Mouse (Mus musculus) hindbrain, embryonic 14.5 days (tissue): ENCODE data around the gene Tent4a. TPM values are rescaled to one million over a fixed set of nuclear protein-coding genes. Genes with fewer than 3 reads are reported as not detected.
A peak's percentile ranks its signal among the peaks of the same experiment; 100 is the strongest.

ENCODE experiments used
- ATAC-seq: fragments of 200-750 bp; cut with Nextera tagmentation; 2 replicates; pipeline ENCODE4 v1.8.0; 2017; ENCODE audit warnings: moderate number of reproducible peaks, mild to moderate bottlenecking, moderate TSS enrichment, moderate library complexity; ENCODE audit not compliant: low FRiP score
- DNase-seq: peaks from one replicate; pipeline ENCODE4 v3.0.0-alpha.2; 2015; ENCODE audit warnings: low spot score
- H3K27ac ChIP-seq: fragments of 300-500 bp; sonication (generic); 2 replicates; pipeline ENCODE4 v1.5.1; 2014; ENCODE audit warnings: mild to moderate bottlenecking, moderate library complexity
- H3K27me3 ChIP-seq: fragments of 300-500 bp; sonication (generic); 2 replicates; pipeline ENCODE4 v1.6.1; 2014; ENCODE audit warnings: mild to moderate bottlenecking, low read length, mixed read lengths; ENCODE audit not compliant: control insufficient read depth, insufficient read depth
- H3K36me3 ChIP-seq: fragments of 300-500 bp; sonication (generic); replicated peaks from 2 replicates; pipeline ENCODE4 v1.6.1; 2014; ENCODE audit not compliant: control insufficient read depth, insufficient read depth
- H3K4me1 ChIP-seq: fragments of 300-500 bp; sonication (generic); replicated peaks from 2 replicates; pipeline ENCODE4 v1.6.1; 2014; ENCODE audit warnings: antibody characterized with exemption, low read length, mixed read lengths; ENCODE audit not compliant: control insufficient read depth, insufficient read depth
- H3K4me2 ChIP-seq: fragments of 300-500 bp; sonication (generic); replicated peaks from 2 replicates; pipeline ENCODE4 v1.6.1; 2014; ENCODE audit warnings: mild to moderate bottlenecking, moderate library complexity
- H3K4me3 ChIP-seq: fragments of 300-500 bp; sonication (generic); replicated peaks from 2 replicates; pipeline ENCODE4 v1.5.1; 2014; ENCODE audit warnings: mild to moderate bottlenecking, low read length
- H3K9ac ChIP-seq: fragments of 300-500 bp; sonication (generic); 2 replicates; pipeline ENCODE4 v1.6.1; 2014
- H3K9me3 ChIP-seq: fragments of 300-500 bp; sonication (generic); 2 replicates; pipeline ENCODE4 v1.6.1; 2016; ENCODE audit warnings: low read length; ENCODE audit not compliant: control insufficient read depth
- WGBS: fragments of 180-500 bp; shearing (Covaris S2); extraction: QIAGEN DNeasy Blood & Tissue Kit; methylation state at CpG from one replicate; pipeline ENCODE4 v1.1.7; 2014; 5-methylcytosine and 5-hydroxymethylcytosine counted together
- polyA plus RNA-seq: library from polyadenylated mRNA; unstranded; fragments of >200 nt; fragmentation: Nextera tagmentation; extraction: Ambion mirVana; gene quantifications from 2 replicates; pipeline ENCODE4 v1.2.1, GENCODE M21; 2014

Gene Tent4a
- polyA plus RNA-seq, 1 experiment from 2014 or later = 8.9 TPM

DNA sequence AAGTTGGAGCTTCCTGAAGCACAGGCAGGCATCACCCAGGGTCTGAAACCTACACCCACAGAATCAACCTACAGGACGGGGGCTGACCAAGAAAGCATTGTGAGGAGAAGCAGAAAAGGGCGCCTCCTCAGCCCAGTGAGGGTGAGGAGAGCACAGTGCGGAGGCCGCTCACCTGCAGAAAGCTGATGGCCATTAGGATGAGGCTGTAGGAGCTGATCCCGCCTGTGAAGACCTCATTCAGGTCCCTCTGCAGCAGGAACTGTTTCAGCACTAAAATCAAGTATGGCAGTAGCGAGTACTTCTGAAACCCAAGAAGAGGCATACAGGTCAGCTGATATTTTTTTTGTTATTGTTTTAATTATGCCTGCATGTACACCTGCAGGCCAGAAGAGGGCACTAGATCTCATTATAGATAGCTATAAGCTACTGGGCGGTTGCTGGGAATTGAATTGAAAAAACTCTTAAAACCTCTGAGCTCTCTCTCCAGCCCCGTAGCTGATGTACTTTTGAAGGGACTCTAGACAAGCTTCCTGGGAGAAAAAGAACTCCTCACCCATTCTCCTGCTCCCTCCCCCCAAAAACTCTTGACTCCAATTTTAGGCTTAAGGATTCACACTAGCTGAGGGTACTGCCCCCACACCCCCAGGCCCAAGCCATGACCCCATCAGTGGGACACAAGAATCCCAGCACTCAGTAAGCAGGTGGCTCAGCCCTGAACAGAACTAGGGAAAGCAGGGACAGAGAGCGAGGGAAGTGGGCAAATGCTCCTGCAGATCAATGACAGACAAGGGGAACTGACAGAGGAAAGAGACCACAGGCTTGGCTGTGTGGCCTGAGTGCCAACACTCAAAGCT is 24.8 kb downstream of the Tent4a start:
- no peak overlapping the region for H3K27ac ChIP-seq
- ATAC-seq (0 out of 2 replicates have a peak, but pooled peaks have one; percentile 70), DNase-seq (peak; percentile 75)
- no peak overlapping the region for H3K9ac ChIP-seq
- H3K4me3 ChIP-seq = no peak overlapping the region
- H3K4me1 ChIP-seq = no peaks in the 10 kb centered on the region
- peaks cover 80% of the 10 kb centered on the region for H3K36me3 ChIP-seq
- no peaks in the 10 kb centered on the region for H3K27me3 ChIP-seq
- H3K4me2 ChIP-seq = no peak overlapping the region
- H3K9me3 ChIP-seq = no peaks in the 10 kb centered on the region
- 64% methylated on average over 9 of the region's 9 CpGs for WGBS

DNA sequence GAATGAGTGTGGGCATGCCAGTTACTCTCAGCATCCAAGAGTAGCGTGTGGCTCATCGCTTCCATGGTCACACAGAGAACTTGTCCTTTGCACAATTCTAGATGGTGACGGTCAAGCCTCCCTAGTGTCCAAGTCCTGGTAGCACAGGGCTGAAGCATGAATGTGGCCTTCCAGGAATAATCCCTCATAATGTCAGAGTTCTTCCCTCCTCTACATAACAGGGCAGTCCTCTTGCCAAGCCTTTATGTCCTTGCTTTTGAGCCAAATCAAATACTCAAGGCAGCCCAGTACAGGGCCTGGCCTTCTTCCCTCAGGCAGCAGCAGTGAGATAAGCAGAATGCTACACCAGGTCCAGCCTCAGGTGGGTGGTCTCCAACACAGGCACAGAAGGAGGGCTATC is 26.8 kb downstream of the Tent4a start:
- Histone ChIP-seq H3K4me2 (no peak overlapping the region), H3K27me3 (no peaks in the 10 kb centered on the region), H3K36me3 (peaks cover 92% of the 10 kb centered on the region), H3K27ac (no peak overlapping the region), H3K9ac (no peak overlapping the region), H3K4me3 (no peak overlapping the region), H3K4me1 (no peaks in the 10 kb centered on the region), H3K9me3 (no peaks in the 10 kb centered on the region)
- ATAC-seq (no peak), DNase-seq (no peak)
- WGBS = 96% methylated on average over 3 of the region's 3 CpGs

DNA sequence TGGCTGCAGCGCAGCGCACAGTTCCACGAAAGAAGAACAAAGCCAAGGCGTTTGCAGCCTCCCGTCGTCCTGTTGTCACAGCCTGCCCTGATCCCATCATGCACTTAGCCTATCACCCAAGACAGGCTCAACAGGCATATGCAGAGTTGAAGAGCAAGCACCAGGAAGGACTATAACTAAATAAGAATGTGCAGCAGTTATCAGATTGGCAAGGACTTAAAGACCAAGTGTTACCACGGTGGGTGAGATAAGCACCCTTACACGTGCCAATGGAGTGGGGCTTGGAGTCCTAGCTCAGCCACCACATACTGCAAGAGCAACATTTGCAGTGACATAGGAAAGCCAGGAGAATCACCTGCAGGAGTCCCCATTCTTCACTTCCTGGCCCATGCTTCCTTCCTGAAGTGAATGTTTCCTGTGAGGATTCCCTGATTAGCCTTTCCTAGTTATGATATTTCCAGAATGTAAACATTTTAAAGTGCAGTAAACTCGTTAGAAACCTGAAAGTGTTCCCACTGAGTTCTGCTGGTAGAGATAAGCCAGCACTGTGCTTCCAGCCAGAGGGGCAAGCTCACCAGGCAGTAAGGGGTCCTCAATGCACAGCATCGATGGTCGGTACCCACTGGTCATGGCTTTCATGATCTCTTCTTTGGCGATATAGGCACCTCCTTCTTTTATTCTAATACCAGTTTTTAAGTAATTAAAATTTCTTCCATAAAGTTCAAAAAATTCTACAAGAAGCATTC is 27.9 kb downstream of the Tent4a start:
- Histone ChIP-seq H3K9ac (no peak overlapping the region), H3K9me3 (no peaks in the 10 kb centered on the region), H3K36me3 (peaks cover 92% of the 10 kb centered on the region), H3K4me1 (no peaks in the 10 kb centered on the region), H3K4me3 (no peak overlapping the region), H3K4me2 (no peak overlapping the region), H3K27me3 (no peaks in the 10 kb centered on the region), H3K27ac (no peak overlapping the region)
- DNase-seq (no peak), ATAC-seq (no peak)
- 94% methylated on average over 12 of the region's 12 CpGs for WGBS

DNA sequence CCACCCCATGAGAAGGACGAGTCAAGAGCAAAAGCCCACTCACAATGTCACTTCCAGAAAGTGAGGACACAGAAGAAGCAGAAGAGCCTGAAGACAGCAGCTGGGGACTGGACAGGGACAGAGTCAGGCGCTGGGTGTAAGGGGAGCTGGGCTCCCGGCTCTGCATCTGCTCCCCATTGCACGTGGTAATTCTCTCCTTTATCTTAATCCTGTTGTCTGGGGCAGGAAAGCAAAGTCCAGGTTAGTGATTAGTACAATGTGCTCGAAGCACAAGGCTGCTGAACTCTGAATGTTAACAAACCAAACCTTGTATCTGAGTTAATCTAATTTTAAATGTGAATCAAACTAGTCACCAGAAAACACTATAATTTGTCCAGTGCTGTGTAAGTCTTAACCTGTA is 31.6 kb downstream of the Tent4a start:
- H3K4me2 ChIP-seq = no peak overlapping the region
- no peak for ATAC-seq
- DNase-seq = no peak
- H3K36me3 ChIP-seq = peaks cover 99% of the 10 kb centered on the region
- H3K27me3 ChIP-seq = no peaks in the 10 kb centered on the region
- no peak overlapping the region for H3K27ac ChIP-seq
- H3K9ac ChIP-seq = no peak overlapping the region
- H3K4me1 ChIP-seq = no peaks in the 10 kb centered on the region
- H3K9me3 ChIP-seq = no peaks in the 10 kb centered on the region
- 88% methylated on average over 5 of the region's 5 CpGs for WGBS
- no peak overlapping the region for H3K4me3 ChIP-seq

DNA sequence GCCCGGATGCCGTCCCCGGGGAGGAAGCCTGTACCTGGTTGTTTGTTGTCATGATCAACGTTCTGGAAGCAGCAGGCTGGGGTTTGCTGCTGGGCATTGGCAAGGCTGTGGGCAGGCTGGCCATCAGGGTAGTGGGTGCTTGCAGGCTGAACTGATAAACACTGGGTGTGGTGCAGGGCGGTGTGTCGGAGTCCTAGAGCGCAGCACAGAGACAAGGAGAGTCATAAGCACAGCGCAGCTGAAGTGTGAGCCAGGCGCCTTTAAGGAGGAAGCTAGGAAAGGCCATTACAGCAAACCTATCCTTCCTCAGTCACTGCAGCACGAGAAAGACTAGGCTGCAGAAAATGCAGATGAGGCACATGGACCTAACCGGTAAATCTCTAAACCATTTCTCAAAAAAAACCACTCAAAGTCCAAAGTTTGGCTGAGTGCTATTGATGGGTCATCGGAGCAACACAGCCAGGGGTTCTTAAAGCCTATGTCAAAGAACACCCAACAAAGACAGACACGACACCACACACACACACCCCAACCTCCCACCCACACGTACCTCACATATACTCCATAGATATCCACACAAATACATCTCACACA is 32.2 kb downstream of the Tent4a start:
- Histone ChIP-seq H3K4me2 (no peak overlapping the region), H3K27ac (no peak overlapping the region), H3K27me3 (no peaks in the 10 kb centered on the region), H3K4me3 (no peak overlapping the region), H3K4me1 (no peaks in the 10 kb centered on the region), H3K36me3 (peaks cover 99% of the 10 kb centered on the region), H3K9me3 (no peaks in the 10 kb centered on the region), H3K9ac (no peak overlapping the region)
- WGBS = 94% methylated on average over 14 of the region's 14 CpGs
- DNase-seq = no peak
- ATAC-seq = no peak; the same call in 1 of the 2 replicates

DNA sequence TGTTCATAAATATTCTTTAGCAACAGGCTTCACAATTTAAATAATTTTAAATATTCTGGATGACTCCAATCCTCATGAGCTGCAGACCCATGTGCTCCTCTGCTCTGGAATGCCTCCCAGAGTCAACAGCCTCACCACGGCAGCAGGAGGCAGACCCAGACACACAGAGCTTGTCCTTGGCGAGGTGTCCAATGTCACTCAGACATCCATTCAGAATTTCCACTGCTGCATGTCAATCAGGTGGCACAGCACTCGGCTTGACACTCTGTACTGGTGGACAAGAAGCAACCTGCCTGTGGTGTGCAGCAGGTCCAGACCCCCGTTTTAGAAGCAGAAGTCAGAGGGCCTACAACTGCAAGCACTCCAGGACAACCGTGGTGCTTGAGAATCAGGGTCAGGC is 36.1 kb downstream of the Tent4a start:
- Histone ChIP-seq H3K9ac (no peak overlapping the region), H3K4me1 (no peaks in the 10 kb centered on the region), H3K27me3 (no peaks in the 10 kb centered on the region), H3K27ac (no peak overlapping the region), H3K36me3 (peaks cover 72% of the 10 kb centered on the region), H3K9me3 (no peaks in the 10 kb centered on the region), H3K4me3 (no peak overlapping the region), H3K4me2 (no peak overlapping the region)
- DNase-seq (no peak), ATAC-seq (no peak)
- WGBS = 83% methylated on average over 5 of the region's 5 CpGs

DNA sequence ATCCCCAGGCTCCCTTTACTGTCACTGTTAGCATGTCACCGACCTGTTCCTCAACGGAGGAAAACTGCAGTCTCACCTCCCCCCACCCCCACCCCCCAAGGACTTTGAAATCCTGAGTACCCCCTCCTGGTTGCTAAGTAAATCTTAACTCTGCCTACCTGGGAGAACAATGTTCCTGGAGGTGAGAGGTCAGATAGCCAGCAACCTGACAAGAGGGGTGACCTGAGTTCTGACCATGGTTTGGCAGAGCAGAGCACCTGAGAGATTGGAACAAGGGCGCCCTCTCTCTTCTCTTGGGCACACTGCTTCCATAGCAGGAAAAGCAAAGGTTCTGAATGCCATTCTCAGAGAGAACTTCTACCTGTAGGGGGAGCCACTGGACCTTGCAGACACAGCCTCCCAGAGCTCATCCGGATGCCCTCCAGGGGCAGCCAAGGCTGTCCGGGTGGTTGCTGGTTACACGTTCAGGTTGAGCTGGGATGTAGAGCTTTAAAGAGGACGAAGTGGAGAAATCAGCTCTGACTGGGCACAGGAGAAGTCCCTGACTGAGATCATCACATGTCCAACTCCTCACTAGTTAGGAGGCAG is 41.4 kb downstream of the Tent4a start:
- Histone ChIP-seq H3K4me1 (0 out of 2 replicates have a peak, but pooled peaks cover 5% of the 10 kb centered on the region), H3K36me3 (peaks cover 19% of the 10 kb centered on the region), H3K27ac (no peak overlapping the region), H3K9me3 (no peaks in the 10 kb centered on the region), H3K4me2 (no peak overlapping the region), H3K9ac (no peak overlapping the region), H3K27me3 (peaks cover 23% of the 10 kb centered on the region), H3K4me3 (no peak overlapping the region)
- ATAC-seq = no peak
- peak; percentile 44 for DNase-seq
- 25% methylated on average over 7 of the region's 7 CpGs for WGBS

DNA sequence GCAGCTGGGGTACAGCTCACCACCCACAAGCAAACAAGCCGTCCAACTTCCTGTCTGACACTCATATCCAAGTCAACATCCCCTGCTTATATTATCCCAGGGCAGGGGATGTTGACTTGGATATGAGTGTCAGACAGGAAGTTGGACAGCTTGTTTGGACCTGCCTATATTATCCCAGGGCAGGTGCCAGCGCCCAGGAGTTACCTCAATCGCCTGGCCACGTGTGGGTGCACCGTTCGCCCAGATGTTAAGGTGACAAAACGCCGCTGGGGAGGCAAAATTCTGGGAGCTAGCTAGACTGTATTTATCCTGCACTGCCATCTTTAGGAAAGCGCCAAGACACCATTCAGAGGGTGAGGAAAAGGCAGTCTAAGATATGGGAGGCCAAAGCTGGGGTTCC is 44.6 kb downstream of the Tent4a start:
- WGBS = 85% methylated on average over 9 of the region's 9 CpGs
- ATAC-seq = no peak

More for the DNA sequence above, 44.6 kb downstream of the Tent4a start:
- Histone ChIP-seq H3K4me1 (0 out of 2 replicates have a peak, but pooled peaks cover 13% of the 10 kb centered on the region), H3K4me2 (no peak overlapping the region), H3K4me3 (no peak overlapping the region), H3K36me3 (no peaks in the 10 kb centered on the region), H3K27me3 (peaks cover 44% of the 10 kb centered on the region), H3K27ac (no peak overlapping the region), H3K9ac (no peak overlapping the region), H3K9me3 (no peaks in the 10 kb centered on the region)
- no peak for DNase-seq
